Mouse (Mus musculus): ENCODE measurements at regions not wholly inside any gene's neighbourhood (a gene's known extent, or its start where the extent isn't known, plus 50 kb on each side); places are given as distances from the start of the nearest gene placed in this dataset.

DNA sequence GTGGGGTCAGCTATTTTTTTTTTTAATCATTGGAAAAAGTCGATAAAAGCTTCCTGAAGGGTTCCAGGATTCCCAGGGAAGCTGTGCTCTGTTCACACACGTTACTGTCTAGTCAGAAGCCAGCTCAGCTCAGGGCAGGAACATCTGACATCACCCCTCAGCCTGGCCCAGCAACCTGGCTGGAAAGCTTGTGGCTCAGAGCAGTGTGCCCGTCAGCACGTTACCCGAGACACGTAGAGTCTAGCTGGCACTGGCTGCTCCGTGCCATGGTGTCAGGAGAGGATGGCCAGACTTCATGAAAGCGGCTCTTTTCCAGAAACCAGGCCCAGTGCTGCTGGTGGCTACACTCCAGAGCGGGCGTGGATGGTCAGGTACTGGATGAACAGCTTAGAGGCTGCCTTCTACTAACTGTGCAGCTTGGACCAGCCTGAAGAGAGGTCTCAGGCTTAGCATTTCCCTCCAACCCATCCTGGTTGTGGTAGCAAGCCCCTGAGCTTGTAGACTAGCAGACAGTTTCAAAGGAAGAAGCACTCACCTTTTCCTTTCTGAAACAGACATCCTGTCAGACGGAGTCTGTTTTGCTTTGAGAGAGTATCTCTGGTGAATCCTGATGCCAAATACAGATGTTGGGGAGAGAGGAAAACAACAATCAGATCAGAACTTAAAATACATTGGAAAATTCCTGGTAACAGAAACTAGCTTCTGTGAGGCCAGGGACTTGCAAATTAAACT lies 331.1 kb upstream of the Id2 start:
- DNase-seq: no peak
- H3K27me3 ChIP-seq (ENCODE audit: control insufficient read depth, insufficient read depth, low read length): no peaks in the 10 kb centered on the region
- no peaks in the 10 kb centered on the region for H3K4me1 ChIP-seq (ENCODE audit: control insufficient read depth, insufficient read depth, low read length)
- no peak overlapping the region for H3K27ac ChIP-seq (ENCODE audit: insufficient read depth, low read length)
- no peak overlapping the region for H3K4me3 ChIP-seq (replicated peaks; ENCODE audit: insufficient read depth, low read depth, low read length)
- 46% methylated on average over 11 of the region's 11 CpGs for WGBS
- no peak for TF ChIP-seq CTCF (IDR thresholded peaks at IDR 0.05; ENCODE audit: borderline replicate concordance, insufficient read depth, low read depth, low read length)
- TF ChIP-seq POLR2A (IDR thresholded peaks at IDR 0.05; ENCODE audit: borderline replicate concordance, insufficient read depth, low read length): no peak

DNA sequence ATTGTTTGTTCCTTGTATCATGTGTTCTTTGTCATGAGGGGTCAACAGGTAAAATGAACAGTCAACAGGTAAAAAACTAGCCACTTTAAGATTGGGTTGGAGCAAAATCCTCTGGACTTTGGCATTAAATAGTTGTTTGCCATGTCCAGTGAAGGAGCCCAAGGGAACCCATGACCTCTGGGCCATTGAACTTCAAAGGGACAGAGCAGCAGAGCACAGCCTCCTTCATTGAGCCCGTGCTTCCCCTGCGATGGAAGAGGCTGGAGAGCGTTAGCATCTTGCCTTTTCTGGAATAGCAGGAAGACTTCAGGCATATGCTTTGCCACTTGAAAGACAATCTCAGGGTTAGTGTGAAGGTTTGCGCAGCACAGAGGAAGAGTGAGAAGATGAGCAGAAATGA lies 320.4 kb upstream of the Id2 start:
- DNase-seq: no peak
- 93% methylated on average over 4 of the region's 4 CpGs for WGBS
- H3K4me3 ChIP-seq (replicated peaks; ENCODE audit: insufficient read depth, low read depth, low read length): no peak overlapping the region
- no peak overlapping the region for H3K27ac ChIP-seq (ENCODE audit: insufficient read depth, low read length)
- H3K4me1 ChIP-seq (ENCODE audit: control insufficient read depth, insufficient read depth, low read length): no peaks in the 10 kb centered on the region
- H3K27me3 ChIP-seq (ENCODE audit: control insufficient read depth, insufficient read depth, low read length): no peaks in the 10 kb centered on the region; the same call in 1 of the 2 replicates
- TF ChIP-seq CTCF (IDR thresholded peaks at IDR 0.05; ENCODE audit: borderline replicate concordance, insufficient read depth, low read depth, low read length) (no peak), POLR2A (IDR thresholded peaks at IDR 0.05; ENCODE audit: borderline replicate concordance, insufficient read depth, low read length) (no peak)

GRCm38 (mm10) chr12:25416571-25416970 lies 319.6 kb upstream of the Id2 start:
- WGBS: 61% methylated on average over 3 of the region's 3 CpGs

GRCm38 (mm10) chr12:25415641-25416040 lies 318.7 kb upstream of the Id2 start:
- 41% methylated on average over 3 of the region's 3 CpGs for WGBS
- Histone ChIP-seq H3K4me3 (replicated peaks; ENCODE audit: insufficient read depth, low read depth, low read length) (no peak overlapping the region), H3K4me1 (ENCODE audit: control insufficient read depth, insufficient read depth, low read length) (no peaks in the 10 kb centered on the region), H3K27ac (ENCODE audit: insufficient read depth, low read length) (no peak overlapping the region), H3K27me3 (ENCODE audit: control insufficient read depth, insufficient read depth, low read length) (no peaks in the 10 kb centered on the region)
- no peak for TF ChIP-seq CTCF (IDR thresholded peaks at IDR 0.05; ENCODE audit: borderline replicate concordance, insufficient read depth, low read depth, low read length)
- TF ChIP-seq POLR2A (IDR thresholded peaks at IDR 0.05; ENCODE audit: borderline replicate concordance, insufficient read depth, low read length): no peak
- DNase-seq: no peak

More at GRCm38 (mm10) chr12:25416571-25416970, 319.6 kb upstream of the Id2 start:
- no peak for DNase-seq
- Histone ChIP-seq H3K27ac (ENCODE audit: insufficient read depth, low read length) (no peak overlapping the region), H3K4me3 (replicated peaks; ENCODE audit: insufficient read depth, low read depth, low read length) (no peak overlapping the region), H3K4me1 (ENCODE audit: control insufficient read depth, insufficient read depth, low read length) (no peaks in the 10 kb centered on the region), H3K27me3 (ENCODE audit: control insufficient read depth, insufficient read depth, low read length) (no peaks in the 10 kb centered on the region)
- TF ChIP-seq POLR2A (IDR thresholded peaks at IDR 0.05; ENCODE audit: borderline replicate concordance, insufficient read depth, low read length) (no peak), CTCF (IDR thresholded peaks at IDR 0.05; ENCODE audit: borderline replicate concordance, insufficient read depth, low read depth, low read length) (no peak)

GRCm38 (mm10) chr12:25415232-25415631 lies 318.3 kb upstream of the Id2 start:
- H3K27me3 ChIP-seq (ENCODE audit: control insufficient read depth, insufficient read depth, low read length): no peaks in the 10 kb centered on the region
- no peak for DNase-seq
- no peak for TF ChIP-seq POLR2A (IDR thresholded peaks at IDR 0.05; ENCODE audit: borderline replicate concordance, insufficient read depth, low read length)
- no peak for TF ChIP-seq CTCF (IDR thresholded peaks at IDR 0.05; ENCODE audit: borderline replicate concordance, insufficient read depth, low read depth, low read length)
- H3K4me3 ChIP-seq (replicated peaks; ENCODE audit: insufficient read depth, low read depth, low read length): no peak overlapping the region
- H3K4me1 ChIP-seq (ENCODE audit: control insufficient read depth, insufficient read depth, low read length): no peaks in the 10 kb centered on the region
- H3K27ac ChIP-seq (ENCODE audit: insufficient read depth, low read length): no peak overlapping the region
- 57% methylated on average over 2 of the region's 2 CpGs for WGBS

- Histone ChIP-seq H3K27ac (ENCODE audit: insufficient read depth, low read length) (no peak overlapping the region), H3K4me3 (replicated peaks; ENCODE audit: insufficient read depth, low read depth, low read length) (no peak overlapping the region), H3K27me3 (ENCODE audit: control insufficient read depth, insufficient read depth, low read length) (no peaks in the 10 kb centered on the region), H3K4me1 (ENCODE audit: control insufficient read depth, insufficient read depth, low read length) (no peaks in the 10 kb centered on the region)
- 95% methylated on average over 2 of the region's 2 CpGs for WGBS
- no peak for TF ChIP-seq CTCF (IDR thresholded peaks at IDR 0.05; ENCODE audit: borderline replicate concordance, insufficient read depth, low read depth, low read length)
- TF ChIP-seq POLR2A (IDR thresholded peaks at IDR 0.05; ENCODE audit: borderline replicate concordance, insufficient read depth, low read length): no peak
- no peak for DNase-seq
Measured at GRCm38 (mm10) chr12:25407301-25407700, 310.4 kb upstream of the Id2 start.

DNA sequence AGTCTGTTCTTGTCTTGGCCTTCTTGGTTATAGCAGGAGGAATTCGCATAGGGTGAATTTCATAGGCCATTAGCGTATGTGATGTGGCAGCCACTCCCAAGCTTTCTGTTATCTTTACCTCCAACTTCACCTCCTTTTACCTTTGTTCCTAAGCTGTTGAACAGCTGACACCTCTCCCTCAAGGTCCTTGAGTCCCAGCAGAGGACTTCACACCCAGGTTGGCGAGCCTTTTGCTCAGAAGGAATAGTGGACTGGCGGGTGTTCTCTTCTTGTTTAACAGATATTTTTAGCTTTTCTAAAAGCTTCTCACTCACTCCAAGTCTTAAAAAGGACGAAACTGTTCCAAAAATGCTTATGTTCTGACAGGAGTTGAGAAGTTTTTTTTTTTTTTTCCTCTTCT lies 303.4 kb upstream of the Id2 start:
- Histone ChIP-seq H3K4me1 (ENCODE audit: control insufficient read depth, insufficient read depth, low read length) (no peaks in the 10 kb centered on the region), H3K27ac (ENCODE audit: insufficient read depth, low read length) (no peak overlapping the region), H3K27me3 (ENCODE audit: control insufficient read depth, insufficient read depth, low read length) (no peaks in the 10 kb centered on the region), H3K4me3 (replicated peaks; ENCODE audit: insufficient read depth, low read depth, low read length) (no peak overlapping the region)
- WGBS: 93% methylated on average over 5 of the region's 5 CpGs
- DNase-seq: no peak
- TF ChIP-seq CTCF (IDR thresholded peaks at IDR 0.05; ENCODE audit: borderline replicate concordance, insufficient read depth, low read depth, low read length) (no peak), POLR2A (IDR thresholded peaks at IDR 0.05; ENCODE audit: borderline replicate concordance, insufficient read depth, low read length) (no peak)

DNA sequence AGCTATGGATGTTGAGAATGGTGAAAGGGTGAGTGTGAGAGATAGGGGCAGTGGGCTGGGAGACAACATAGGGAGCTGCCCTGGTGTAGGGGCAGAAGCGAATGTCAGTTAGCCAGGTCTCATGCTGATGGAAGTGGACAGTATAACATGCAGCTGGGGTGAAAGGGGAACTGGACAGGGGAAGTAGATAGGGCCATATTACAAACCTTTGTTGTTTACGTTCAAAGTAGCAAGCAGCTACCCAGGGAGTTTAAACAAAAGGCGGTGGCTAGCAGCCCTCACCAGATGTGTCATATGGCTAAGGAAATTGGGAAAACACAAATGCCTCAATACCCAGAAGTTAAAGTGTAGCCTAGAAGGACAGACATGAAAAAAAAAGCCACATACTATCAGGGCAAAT lies 301.8 kb upstream of the Id2 start:
- DNase-seq: no peak
- no peak overlapping the region for H3K4me3 ChIP-seq (replicated peaks; ENCODE audit: insufficient read depth, low read depth, low read length)
- H3K4me1 ChIP-seq (ENCODE audit: control insufficient read depth, insufficient read depth, low read length): no peaks in the 10 kb centered on the region
- TF ChIP-seq CTCF (IDR thresholded peaks at IDR 0.05; ENCODE audit: borderline replicate concordance, insufficient read depth, low read depth, low read length) (no peak), POLR2A (IDR thresholded peaks at IDR 0.05; ENCODE audit: borderline replicate concordance, insufficient read depth, low read length) (no peak)
- H3K27me3 ChIP-seq (ENCODE audit: control insufficient read depth, insufficient read depth, low read length): no peaks in the 10 kb centered on the region; the same call in 1 of the 2 replicates
- 89% methylated on average over 3 of the region's 3 CpGs for WGBS
- no peak overlapping the region for H3K27ac ChIP-seq (ENCODE audit: insufficient read depth, low read length)
